In the genomic region with DNA sequence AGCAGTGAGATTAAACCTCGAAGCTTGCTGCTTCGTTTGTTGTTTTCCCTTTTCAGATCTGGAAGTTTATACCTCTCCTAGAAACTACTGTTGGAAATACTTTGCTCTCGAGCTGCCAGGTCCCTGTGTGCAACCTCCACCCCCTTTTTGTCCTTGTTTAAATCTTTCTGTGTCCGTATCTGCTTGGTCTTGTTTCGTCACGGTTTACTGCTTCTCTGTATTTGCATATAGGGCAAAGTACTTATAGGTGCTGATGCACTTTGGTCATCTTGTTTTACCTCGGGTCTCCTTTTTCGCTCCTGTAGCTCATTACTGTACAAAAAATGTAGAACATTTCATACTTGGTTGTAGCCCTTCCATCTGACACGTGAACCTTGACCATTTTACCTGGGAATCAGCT, we compare ENCODE assay signal across 19 mouse cellular contexts. TPM values are rescaled to one million over a fixed set of nuclear protein-coding genes. Genes with fewer than 3 reads are reported as not detected.
DNase-seq lines count a peak whose midpoint lies in the region; ATAC-seq and TF ChIP-seq lines count a peak whose summit lies in the region.
"Had no signal": no experiment of that assay in that cellular context is flagged by ENCODE, and none has a peak within 500 bp of the region (broad histone marks: within the 10 kb centered on the region; RNA-seq: fewer than 3 reads in every experiment).

No protein-coding gene starts in this region.

- peak overlapping the region; percentile 67 for H3K4me2 ChIP-seq in CH12.LX (ENCODE audit: insufficient read depth, low read depth, poor library complexity, severe bottlenecking)
- H3K4me2 ChIP-seq in liver, embryonic 15.5 days, result peak overlapping the region; percentile 32
- H3K4me2 ChIP-seq in forebrain, postnatal 0 days (ENCODE audit: low read depth), result no peak overlapping the region
- H3K4me2 ChIP-seq: embryonic facial prominence, embryonic 15.5 days; lung, embryonic 14.5 days had no signal

- DNase-seq in A20 (ENCODE audit: low read depth, low spot score) (peak; percentile 59), CH12.LX (ENCODE audit: extremely low read depth) (peak; percentile 62)
- peak; percentile 14 for DNase-seq in kidney, postnatal 10 days
- DNase-seq in left cerebral cortex, adult 11 months (ENCODE audit: low spot score), result no peak
- DNase-seq in forebrain, postnatal 0 days, result no peak
- no peak for DNase-seq in ovary, postnatal 36 days (ENCODE audit: low spot score)
- DNase-seq: adrenal gland, postnatal 10 days; cerebellum, postnatal 14 days; layer of hippocampus, adult 9-11 months; lung, embryonic 14.5 days; lung, postnatal 36 days; thymus, postnatal 4 days had no signal

- no peak for TF ChIP-seq POLR2A in CH12.LX (IDR thresholded peaks at IDR 0.05; ENCODE audit: low read depth, low read length)

- H3K9ac ChIP-seq in CH12.LX (ENCODE audit: insufficient read depth, low read depth), result peak overlapping the region; percentile 40; the same call in 1 of the 2 replicates
- no peak overlapping the region for H3K9ac ChIP-seq in liver, embryonic 15.5 days
- no peak overlapping the region for H3K9ac ChIP-seq in forebrain, postnatal 0 days
- H3K9ac ChIP-seq: embryonic facial prominence, embryonic 15.5 days; lung, embryonic 14.5 days had no signal

- no peak overlapping the region for H3K4me3 ChIP-seq in CH12.LX (replicated peaks in 1 of 3; ENCODE audit: low read depth in 2 of 3, low read length in 2 of 3, poor library complexity in 1 of 3)
- no peak overlapping the region for H3K4me3 ChIP-seq in liver, embryonic 15.5 days (replicated peaks)
- no peak overlapping the region for H3K4me3 ChIP-seq in forebrain, postnatal 0 days (ENCODE audit: low read depth, low read length)
- H3K4me3 ChIP-seq: embryonic facial prominence, embryonic 15.5 days; heart, embryonic 10.5 days; hindbrain, embryonic 10.5 days had no signal

- TF ChIP-seq RAD21 in CH12.LX (IDR thresholded peaks at IDR 0.05; ENCODE audit: low read depth, low read length), result no peak

- H3K9me3 ChIP-seq in CH12.LX (replicated peaks; ENCODE audit: low read length), result no peaks in the 10 kb centered on the region
- no peaks in the 10 kb centered on the region for H3K9me3 ChIP-seq in liver, embryonic 15.5 days (replicated peaks)
- H3K9me3 ChIP-seq in forebrain, postnatal 0 days (ENCODE audit: low read length), result no peaks in the 10 kb centered on the region
- H3K9me3 ChIP-seq: embryonic facial prominence, embryonic 15.5 days; heart, embryonic 10.5 days; hindbrain, embryonic 10.5 days had no signal

- in situ Hi-C loops in CH12.LX (cut with MboI; ENCODE audit: low pct_ligation_motif_present, low pct_unique_long_range_greater_than_20kb, low sequenced_read_pairs), result no loop called here

- 65% methylated on average over 9 of the region's 9 CpGs for WGBS in liver, embryonic 15.5 days (ENCODE audit: insufficient replicate concordance)
- WGBS in forebrain, postnatal 0 days, result 83% methylated on average over 9 of the region's 9 CpGs

- H3K27ac ChIP-seq in CH12.LX (ENCODE audit: insufficient read depth, low read depth), result peak overlapping the region; percentile 55
- H3K27ac ChIP-seq in liver, embryonic 15.5 days (replicated peaks), result no peak overlapping the region
- H3K27ac ChIP-seq in forebrain, postnatal 0 days (ENCODE audit: low read depth, low read length), result no peak overlapping the region
- H3K27ac ChIP-seq: embryonic facial prominence, embryonic 15.5 days; heart, embryonic 10.5 days; hindbrain, embryonic 10.5 days had no signal

- TF ChIP-seq EP300 in CH12.LX (IDR thresholded peaks at IDR 0.05; ENCODE audit: low read length), result peak; percentile 43; the same call in 1 of the 2 replicates

- H3K36me3 ChIP-seq in CH12.LX (replicated peaks in 1 of 2; ENCODE audit: control insufficient read depth in 1 of 2, insufficient read depth in 1 of 2, low read length in 1 of 2), result peaks cover 12 to 37% of the 10 kb centered on the region in 2 experiments
- peaks cover 4% of the 10 kb centered on the region; the same call in 1 of the 2 replicates for H3K36me3 ChIP-seq in liver, embryonic 15.5 days (replicated peaks)
- no peaks in the 10 kb centered on the region for H3K36me3 ChIP-seq in forebrain, postnatal 0 days (ENCODE audit: insufficient read depth)
- H3K36me3 ChIP-seq: embryonic facial prominence, embryonic 15.5 days had no signal

- dilution Hi-C loops in CH12.LX (cut with MboI; ENCODE audit: extremely low pct_ligation_motif_present, extremely low pct_unique_long_range_greater_than_20kb, low sequenced_read_pairs), result no loop called here

- peaks cover 8 to 56% of the 10 kb centered on the region in 2 experiments; a peak in 3 of 4 replicates for H3K4me1 ChIP-seq in CH12.LX (ENCODE audit: control insufficient read depth in 1 of 2, insufficient read depth in 2 of 2)
- peaks cover 32% of the 10 kb centered on the region for H3K4me1 ChIP-seq in liver, embryonic 15.5 days (replicated peaks)
- H3K4me1 ChIP-seq in forebrain, postnatal 0 days (ENCODE audit: insufficient read depth), result peaks cover 6% of the 10 kb centered on the region; the same call in 1 of the 2 replicates

- ATAC-seq in liver, embryonic 15.5 days (ENCODE audit: insufficient read depth), result no peak
- ATAC-seq in megakaryocyte progenitor cell, adult 5-6 weeks (replicated peaks; ENCODE audit: poor library complexity), result no peak
- no peak for ATAC-seq in forebrain, postnatal 0 days
- ATAC-seq: activated CD4-positive, CD25-positive, alpha-beta regulatory T cell, adult 4 months; Patski had no signal

- no peaks in the 10 kb centered on the region for H3K27me3 ChIP-seq in CH12.LX (replicated peaks)
- no peaks in the 10 kb centered on the region for H3K27me3 ChIP-seq in liver, embryonic 15.5 days
- H3K27me3 ChIP-seq in forebrain, postnatal 0 days (ENCODE audit: insufficient read depth, low read length), result no peaks in the 10 kb centered on the region
- H3K27me3 ChIP-seq: embryonic facial prominence, embryonic 15.5 days; Patski had no signal

- H3K79me2 ChIP-seq in CH12.LX (replicated peaks; ENCODE audit: control insufficient read depth, extremely low read depth, insufficient read depth, poor library complexity, severe bottlenecking), result peaks cover 85% of the 10 kb centered on the region

- TF ChIP-seq CTCF in CH12.LX (conservative IDR thresholded peaks at IDR 0.05 in 1 of 2, IDR thresholded peaks at IDR 0.05 in 1 of 2; ENCODE audit: low read depth in 2 of 2, low read length in 2 of 2), result no peak
- no peak for TF ChIP-seq CTCF in forebrain, postnatal 0 days (IDR thresholded peaks at IDR 0.05; ENCODE audit: low read depth)

TF ChIP-seq in CH12.LX, 34 proteins besides CTCF, POLR2A, EP300 and RAD21:
- TF ChIP-seq MAX (IDR thresholded peaks at IDR 0.05; ENCODE audit: low read length) (no peak), POLR2AphosphoS2 (IDR thresholded peaks at IDR 0.05; ENCODE audit: low read depth, low read length) (no peak), TBP (conservative IDR thresholded peaks at IDR 0.05; ENCODE audit: low read depth, low read length) (peak; percentile 66; the same call in 1 of the 2 replicates), IRF4 (IDR thresholded peaks at IDR 0.05; ENCODE audit: low read depth, low read length) (peak; percentile 8; the same call in 1 of the 2 replicates), ETS1 (conservative IDR thresholded peaks at IDR 0.05; ENCODE audit: low read depth, low read length) (peak; percentile 38; the same call in 1 of the 2 replicates), ZMIZ1 (IDR thresholded peaks at IDR 0.05; ENCODE audit: low read depth, low read length) (no peak), MXI1 (IDR thresholded peaks at IDR 0.05; ENCODE audit: low read depth, low read length) (0 out of 2 replicates have a peak, but pooled peaks have one; percentile 26), MEF2A (IDR thresholded peaks at IDR 0.05; ENCODE audit: borderline replicate concordance, low read depth, low read length) (peak; percentile 27; the same call in 1 of the 2 replicates), CHD2 (IDR thresholded peaks at IDR 0.05; ENCODE audit: low read length) (0 out of 2 replicates have a peak, but pooled peaks have one; percentile 20), CHD1 (IDR thresholded peaks at IDR 0.05; ENCODE audit: low read depth, low read length) (peak; percentile 55; the same call in 1 of the 2 replicates)

RNA-seq across cellular contexts. Expression of a gene that starts 4.7 kb away (rescaled TPM):
- total RNA-seq in CH12.LX (2012; rRNA removed) (172 and 176 TPM in 2 replicates), CH12.LX (2014; rRNA removed) (233 and 262 TPM in 2 replicates)
- 277 and 339 TPM in 2 replicates for polyA plus RNA-seq in CH12.LX (2012; ENCODE audit: insufficient read length, low read depth)
- polyA plus RNA-seq in liver, embryonic 15.5 days (2015; fragmentation: Nextera tagmentation; extraction: Ambion mirVana), result 35.3 and 47.0 TPM in 2 replicates
- 164 and 174 TPM in 2 replicates for total RNA-seq in megakaryocyte progenitor cell, adult 5-6 weeks (2015)
- 130 and 179 TPM in 2 replicates for total RNA-seq in megakaryocyte progenitor cell, adult 5-6 weeks (2017)
- 106 and 110 TPM in 2 replicates for total RNA-seq in forebrain, postnatal 0 days (2014; rRNA removed)
- polyA plus RNA-seq in forebrain, postnatal 0 days (2015; fragmentation: Nextera tagmentation; extraction: Ambion mirVana), result 157 and 189 TPM in 2 replicates

Comparison
In these comparisons a context has a peak if more than half of its experiments do, and no peak if none do; other contexts are left out.
1. DNase-seq: peak in A20 (single experiment), CH12.LX (single experiment) and kidney, postnatal 10 days (single experiment); none in left cerebral cortex, adult 11 months (single experiment), forebrain, postnatal 0 days (single experiment) and ovary, postnatal 36 days (single experiment).